Mouse (Mus musculus): ENCODE data around the gene Mapk11. TPM values are rescaled to one million over a fixed set of nuclear protein-coding genes. Genes with fewer than 3 reads are reported as not detected.

Gene Mapk11
- polyA plus RNA-seq, 1 experiment from 2014 or later, result 27.5 TPM

- under 1% methylated on average over 62 of the region's 65 CpGs for WGBS
- H3K9me3 ChIP-seq (replicated peaks), result no peaks in the 10 kb centered on the region
- peak overlapping the region; percentile 96 for H3K4me2 ChIP-seq
- peaks cover 7% of the 10 kb centered on the region for H3K36me3 ChIP-seq
- H3K27ac ChIP-seq (replicated peaks), result peak overlapping the region; percentile 81
- peak overlapping the region; percentile 65 for H3K9ac ChIP-seq (replicated peaks)
- no peaks in the 10 kb centered on the region for H3K27me3 ChIP-seq (replicated peaks)
- ATAC-seq (ENCODE audit: low FRiP score), result peak; percentile 47
- H3K4me3 ChIP-seq (replicated peaks), result peak overlapping the region; percentile 54
- peaks cover 91% of the 10 kb centered on the region for H3K4me1 ChIP-seq
Measured at GRCm38 (mm10) chr15:89173024-89173905, 23.8 kb upstream of the Mapk11 start.

GRCm38 (mm10) chr15:89172276-89172935 lies 23.0 kb upstream of the Mapk11 start:
- H3K36me3 ChIP-seq, result peaks cover 16% of the 10 kb centered on the region
- peak overlapping the region; percentile 96 for H3K4me2 ChIP-seq
- no peaks in the 10 kb centered on the region for H3K27me3 ChIP-seq (replicated peaks)
- peaks cover 83% of the 10 kb centered on the region for H3K4me1 ChIP-seq
- H3K27ac ChIP-seq (replicated peaks), result peak overlapping the region; percentile 81
- peak overlapping the region; percentile 54 for H3K4me3 ChIP-seq (replicated peaks)
- peak overlapping the region; percentile 65 for H3K9ac ChIP-seq (replicated peaks)
- 27% methylated on average over 17 of the region's 17 CpGs for WGBS
- H3K9me3 ChIP-seq (replicated peaks), result no peaks in the 10 kb centered on the region
- no peak for ATAC-seq (ENCODE audit: low FRiP score)

GRCm38 (mm10) chr15:89171526-89172051 lies 22.2 kb upstream of the Mapk11 start:
- peaks cover 75% of the 10 kb centered on the region for H3K4me1 ChIP-seq
- H3K27me3 ChIP-seq (replicated peaks), result no peaks in the 10 kb centered on the region
- peaks cover 24% of the 10 kb centered on the region for H3K36me3 ChIP-seq
- 88% methylated on average over 5 of the region's 5 CpGs for WGBS
- 0 out of 2 replicates have a peak overlapping the region, but pooled peaks have one; percentile 96 for H3K4me2 ChIP-seq
- no peak overlapping the region for H3K9ac ChIP-seq (replicated peaks)
- no peak overlapping the region for H3K27ac ChIP-seq (replicated peaks)
- no peak for ATAC-seq (ENCODE audit: low FRiP score)
- no peaks in the 10 kb centered on the region for H3K9me3 ChIP-seq (replicated peaks)
- H3K4me3 ChIP-seq (replicated peaks), result no peak overlapping the region

- peaks cover 60% of the 10 kb centered on the region for H3K4me1 ChIP-seq
- peak overlapping the region; percentile 18; the same call in 1 of the 2 replicates for H3K9ac ChIP-seq (replicated peaks)
- H3K4me3 ChIP-seq (replicated peaks), result no peak overlapping the region
- no peaks in the 10 kb centered on the region for H3K27me3 ChIP-seq (replicated peaks)
- no peak for ATAC-seq (ENCODE audit: low FRiP score)
- peak overlapping the region; percentile 77 for H3K27ac ChIP-seq (replicated peaks)
- no peaks in the 10 kb centered on the region for H3K9me3 ChIP-seq (replicated peaks)
- H3K4me2 ChIP-seq, result peak overlapping the region; percentile 34; the same call in 1 of the 2 replicates
- 73% methylated on average over 3 of the region's 3 CpGs for WGBS
- peaks cover 39% of the 10 kb centered on the region for H3K36me3 ChIP-seq
Measured at GRCm38 (mm10) chr15:89170102-89170501, 20.7 kb upstream of the Mapk11 start.

GRCm38 (mm10) chr15:89169431-89169830 lies 20.0 kb upstream of the Mapk11 start:
- H3K4me1 ChIP-seq, result peaks cover 54% of the 10 kb centered on the region
- WGBS, result 9% methylated on average over 10 of the region's 10 CpGs
- peak; percentile 30; the same call in 1 of the 2 replicates for ATAC-seq (ENCODE audit: low FRiP score)
- H3K9ac ChIP-seq (replicated peaks), result peak overlapping the region; percentile 18; the same call in 1 of the 2 replicates
- no peaks in the 10 kb centered on the region for H3K9me3 ChIP-seq (replicated peaks)
- H3K4me2 ChIP-seq, result peak overlapping the region; percentile 34
- no peak overlapping the region for H3K4me3 ChIP-seq (replicated peaks)
- peak overlapping the region; percentile 77 for H3K27ac ChIP-seq (replicated peaks)
- H3K36me3 ChIP-seq, result peaks cover 46% of the 10 kb centered on the region
- H3K27me3 ChIP-seq (replicated peaks), result no peaks in the 10 kb centered on the region

GRCm38 (mm10) chr15:89168922-89169321 lies 19.5 kb upstream of the Mapk11 start:
- no peak for ATAC-seq (ENCODE audit: low FRiP score)
- H3K36me3 ChIP-seq, result peaks cover 51% of the 10 kb centered on the region
- H3K4me2 ChIP-seq, result peak overlapping the region; percentile 34
- peak overlapping the region; percentile 77 for H3K27ac ChIP-seq (replicated peaks)
- H3K9me3 ChIP-seq (replicated peaks), result no peaks in the 10 kb centered on the region
- H3K9ac ChIP-seq (replicated peaks), result 0 out of 2 replicates have a peak overlapping the region, but pooled peaks have one; percentile 18
- WGBS, result 60% methylated on average over 10 of the region's 10 CpGs
- no peak overlapping the region for H3K4me3 ChIP-seq (replicated peaks)
- peaks cover 49% of the 10 kb centered on the region for H3K4me1 ChIP-seq
- no peaks in the 10 kb centered on the region for H3K27me3 ChIP-seq (replicated peaks)

- no peak for ATAC-seq (ENCODE audit: low FRiP score)
- no peak overlapping the region for H3K4me3 ChIP-seq (replicated peaks)
- 96% methylated on average over 12 of the region's 12 CpGs for WGBS
- H3K36me3 ChIP-seq, result peaks cover 85% of the 10 kb centered on the region
- no peak overlapping the region for H3K9ac ChIP-seq (replicated peaks)
- no peaks in the 10 kb centered on the region for H3K27me3 ChIP-seq (replicated peaks)
- H3K9me3 ChIP-seq (replicated peaks), result no peaks in the 10 kb centered on the region
- H3K4me2 ChIP-seq, result no peak overlapping the region
- peaks cover 18% of the 10 kb centered on the region for H3K4me1 ChIP-seq
- H3K27ac ChIP-seq (replicated peaks), result no peak overlapping the region
Measured at GRCm38 (mm10) chr15:89165478-89165877, 16.1 kb upstream of the Mapk11 start.

- peaks cover 100% of the 10 kb centered on the region for H3K36me3 ChIP-seq
- H3K27ac ChIP-seq (replicated peaks), result no peak overlapping the region
- no peaks in the 10 kb centered on the region for H3K27me3 ChIP-seq (replicated peaks)
- no peaks in the 10 kb centered on the region for H3K4me1 ChIP-seq
- no peak for ATAC-seq (ENCODE audit: low FRiP score)
- H3K4me2 ChIP-seq, result no peak overlapping the region
- H3K9ac ChIP-seq (replicated peaks), result no peak overlapping the region
- no peaks in the 10 kb centered on the region for H3K9me3 ChIP-seq (replicated peaks)
- no peak overlapping the region for H3K4me3 ChIP-seq (replicated peaks)
- WGBS, result 90% methylated on average over 9 of the region's 9 CpGs
Measured at GRCm38 (mm10) chr15:89161397-89161796, 12.0 kb upstream of the Mapk11 start.

- Histone ChIP-seq H3K27ac (replicated peaks) (no peak overlapping the region), H3K9ac (replicated peaks) (no peak overlapping the region), H3K27me3 (replicated peaks) (no peaks in the 10 kb centered on the region), H3K9me3 (replicated peaks) (no peaks in the 10 kb centered on the region), H3K4me2 (no peak overlapping the region), H3K36me3 (peaks cover 98% of the 10 kb centered on the region), H3K4me1 (no peaks in the 10 kb centered on the region), H3K4me3 (replicated peaks) (no peak overlapping the region)
- 95% methylated on average over 16 of the region's 16 CpGs for WGBS
- no peak for ATAC-seq (ENCODE audit: low FRiP score)
Measured at GRCm38 (mm10) chr15:89158516-89158915, 9.1 kb upstream of the Mapk11 start.

GRCm38 (mm10) chr15:89157954-89158353 lies 8.5 kb upstream of the Mapk11 start:
- H3K4me3 ChIP-seq (replicated peaks), result no peak overlapping the region
- no peaks in the 10 kb centered on the region for H3K9me3 ChIP-seq (replicated peaks)
- H3K27ac ChIP-seq (replicated peaks), result no peak overlapping the region
- H3K27me3 ChIP-seq (replicated peaks), result no peaks in the 10 kb centered on the region
- WGBS, result 72% methylated on average over 7 of the region's 7 CpGs
- no peak overlapping the region for H3K4me2 ChIP-seq
- peaks cover 92% of the 10 kb centered on the region for H3K36me3 ChIP-seq
- no peak overlapping the region for H3K9ac ChIP-seq (replicated peaks)
- no peak for ATAC-seq (ENCODE audit: low FRiP score)
- H3K4me1 ChIP-seq, result no peaks in the 10 kb centered on the region

- no peak overlapping the region for H3K9ac ChIP-seq (replicated peaks)
- ATAC-seq (ENCODE audit: low FRiP score), result no peak; the same call in 1 of the 2 replicates
Measured at GRCm38 (mm10) chr15:89152312-89152711, 2.9 kb upstream of the Mapk11 start.

More at GRCm38 (mm10) chr15:89152312-89152711, 2.9 kb upstream of the Mapk11 start:
- H3K36me3 ChIP-seq, result peaks cover 36% of the 10 kb centered on the region
- no peak overlapping the region for H3K4me3 ChIP-seq (replicated peaks)
- no peaks in the 10 kb centered on the region for H3K9me3 ChIP-seq (replicated peaks)
- H3K4me1 ChIP-seq, result peaks cover 32% of the 10 kb centered on the region
- H3K27ac ChIP-seq (replicated peaks), result 0 out of 2 replicates have a peak overlapping the region, but pooled peaks have one; percentile 4
- H3K27me3 ChIP-seq (replicated peaks), result no peaks in the 10 kb centered on the region
- H3K4me2 ChIP-seq, result no peak overlapping the region

Data from neural tube, embryonic 15.5 days (tissue).